Mouse (Mus musculus) olfactory bulb, adult 2 months (tissue): ENCODE data around the gene Atp6v1g3.

ENCODE experiments used
- CTCF ChIP-seq: fragments of 200-500 bp; IDR thresholded peaks from 2 replicates; pipeline ENCODE4 v1.5.1; 2012; ENCODE audit warnings: low read depth, mild to moderate bottlenecking, low read length, moderate library complexity; ENCODE audit not compliant: insufficient read depth
- POLR2A ChIP-seq: fragments of 200-500 bp; IDR thresholded peaks from 2 replicates; pipeline ENCODE4 v1.6.1; 2012; ENCODE audit warnings: mild to moderate bottlenecking, low read depth, low read length, moderate library complexity; ENCODE audit not compliant: insufficient read depth

DNA sequence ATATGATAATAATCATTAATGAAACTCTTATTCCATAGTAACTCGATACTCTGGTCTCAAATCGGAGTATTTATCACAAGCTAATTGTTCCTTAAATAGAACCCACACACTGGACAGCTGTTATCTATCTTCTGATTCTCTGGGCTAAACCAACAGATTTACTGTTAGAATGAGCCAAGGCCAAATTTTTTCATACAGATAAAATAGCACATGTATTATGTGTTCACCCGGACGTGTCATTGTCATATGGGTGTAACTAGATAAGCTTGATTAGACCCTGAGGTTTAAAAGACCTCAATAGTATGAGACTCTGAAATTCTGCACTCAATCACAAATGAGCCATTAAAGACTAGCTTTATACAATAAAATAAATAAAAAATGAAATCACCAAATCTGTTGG lies 28.4 kb upstream of the Atp6v1g3 start:
- no peak for TF ChIP-seq CTCF
- no peak for TF ChIP-seq POLR2A
